16 mouse cellular contexts compared by ENCODE assay signal in the genomic region with DNA sequence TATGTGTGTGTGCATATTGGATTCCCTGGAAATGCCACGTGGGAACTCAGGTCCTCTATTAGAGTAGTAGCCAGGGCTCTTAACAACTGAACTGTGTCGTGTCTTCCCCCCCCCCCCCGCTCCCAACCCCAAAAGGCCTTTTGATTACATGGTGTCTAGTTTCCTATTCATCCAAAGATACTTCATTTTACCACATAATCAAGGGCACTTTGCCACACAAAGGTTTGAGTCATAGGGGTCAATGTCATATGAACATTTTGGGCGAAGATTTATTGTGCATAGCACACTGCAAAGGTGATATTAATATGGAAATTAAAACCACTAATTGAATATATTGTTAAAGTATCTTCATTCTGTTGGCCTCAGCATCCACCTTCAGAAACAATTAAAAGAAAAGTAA.
"Had no signal": no experiment of that assay in that cellular context is flagged by ENCODE, and none has a peak within 500 bp of the region (broad histone marks: within the 10 kb centered on the region; RNA-seq: fewer than 3 reads in every experiment).

No protein-coding gene starts in this region.

- H3K4me1 ChIP-seq: limb, embryonic 12.5 days had no signal

- H3K27me3 ChIP-seq: intestine, embryonic 15.5 days; kidney, embryonic 15.5 days; limb, embryonic 12.5 days; limb, embryonic 15.5 days had no signal

- H3K9ac ChIP-seq: intestine, embryonic 15.5 days; kidney, embryonic 15.5 days; limb, embryonic 12.5 days; limb, embryonic 15.5 days; liver, embryonic 14.5 days; liver, postnatal 0 days; lung, embryonic 14.5 days had no signal

- H3K4me3 ChIP-seq: intestine, embryonic 15.5 days; kidney, embryonic 15.5 days; limb, embryonic 12.5 days; limb, embryonic 15.5 days had no signal

- H3K9me3 ChIP-seq: intestine, embryonic 15.5 days; kidney, embryonic 15.5 days; limb, embryonic 12.5 days; limb, embryonic 15.5 days had no signal

- ATAC-seq: intestine, embryonic 15.5 days; liver, postnatal 0 days; lung, postnatal 0 days had no signal

- H3K36me3 ChIP-seq: intestine, embryonic 15.5 days had no signal

- H3K4me2 ChIP-seq: intestine, embryonic 15.5 days; kidney, embryonic 15.5 days; limb, embryonic 12.5 days; limb, embryonic 15.5 days; liver, embryonic 11.5 days; lung, embryonic 14.5 days had no signal

- H3K27ac ChIP-seq: intestine, embryonic 15.5 days; kidney, embryonic 15.5 days; limb, embryonic 12.5 days; limb, embryonic 15.5 days; liver, embryonic 14.5 days; macrophage had no signal

- DNase-seq: kidney, adult 11 months; kidney, adult 8-10 months; kidney, postnatal 14 days; kidney, postnatal 4 days; left cerebral cortex, postnatal 4 days; liver, postnatal 0 days; lung, embryonic 14.5 days; thymus, postnatal 25 days had no signal
